Mouse (Mus musculus): Measurements from ENCODE around the gene Nkd1.
A peak's percentile ranks its signal among the peaks of the same experiment; 100 is the strongest.

Nkd1 gene

GRCm38 (mm10) chr8:88537998-88538975 is 17.1 kb downstream of the Nkd1 start:
- DNase-seq (ENCODE audit: low read depth, low spot score), result no peak

DNA sequence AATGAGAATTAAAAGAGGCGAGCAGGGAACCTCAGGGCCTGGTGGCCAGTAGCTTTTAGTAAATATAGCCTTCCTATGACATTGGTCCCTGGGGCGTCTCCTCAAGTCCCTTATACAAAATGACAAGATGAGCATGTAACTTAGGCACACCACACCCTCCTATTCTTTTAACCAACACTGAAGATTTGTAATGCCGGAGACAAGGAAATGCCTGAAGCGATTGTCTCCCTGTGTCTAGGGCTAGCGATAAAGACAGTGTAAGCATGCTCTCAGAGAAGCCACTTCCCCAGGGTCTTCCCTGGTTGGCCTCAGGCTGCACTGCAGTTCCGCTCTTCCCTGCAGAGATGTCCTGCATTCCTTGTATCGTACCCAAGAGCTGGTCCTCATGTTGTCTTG is 17.8 kb downstream of the Nkd1 start:
- DNase-seq (ENCODE audit: low read depth, low spot score), result no peak

- DNase-seq (ENCODE audit: low read depth, low spot score), result no peak
These were observed 18.8 kb downstream of the Nkd1 start for GRCm38 (mm10) chr8:88539963-88540362.

DNA sequence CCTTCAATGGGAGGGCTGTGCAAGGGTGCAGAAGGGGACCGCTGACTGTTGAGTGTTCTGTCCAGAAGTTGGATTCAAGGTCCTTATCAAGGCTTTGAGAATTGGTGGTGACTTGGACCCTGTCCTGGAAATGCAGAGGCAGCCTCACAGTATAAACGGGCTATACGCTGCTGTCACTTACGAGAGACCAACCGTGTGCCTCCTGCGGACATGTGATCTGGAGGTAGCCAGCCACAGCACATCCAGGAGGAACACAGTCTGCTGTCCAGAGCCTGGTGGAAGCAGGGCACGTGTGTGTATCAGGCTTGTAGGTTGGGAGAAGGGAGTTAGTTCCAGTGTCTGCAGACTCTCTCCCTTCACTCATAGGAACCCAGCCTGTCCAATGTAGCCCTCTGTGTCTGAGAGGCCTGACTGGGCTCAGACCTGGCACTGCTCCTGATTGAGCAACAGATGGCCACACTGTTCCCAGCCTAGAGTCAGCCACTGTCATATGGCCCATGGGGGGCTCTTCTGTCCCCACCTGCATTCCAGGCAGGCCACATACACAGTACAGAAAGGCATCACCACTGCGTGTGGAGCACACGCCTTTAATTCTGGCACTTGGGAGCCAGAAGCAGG is 21.6 kb downstream of the Nkd1 start:
- DNase-seq (ENCODE audit: low read depth, low spot score), result no peak

GRCm38 (mm10) chr8:88544677-88545076 is 23.5 kb downstream of the Nkd1 start:
- DNase-seq (ENCODE audit: low read depth, low spot score), result peak; percentile 56

DNA sequence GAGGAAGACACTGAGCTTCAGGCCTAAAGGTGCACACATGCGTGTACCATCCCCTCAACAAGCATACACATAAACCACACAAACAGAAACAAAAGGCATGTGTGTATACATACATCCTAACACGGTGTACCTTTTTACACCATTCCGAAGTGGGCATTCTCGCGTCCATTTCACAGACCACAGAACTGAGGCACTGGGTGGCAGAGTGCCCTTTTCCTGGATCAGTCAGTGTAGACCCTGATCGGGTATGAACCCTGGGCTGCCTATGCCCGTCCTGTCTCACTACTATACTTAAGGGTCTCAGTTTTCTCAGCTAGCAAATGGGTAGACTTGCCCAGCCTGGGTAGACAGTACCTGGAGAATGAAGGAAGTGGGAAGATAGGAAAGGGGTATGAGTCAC is 24.3 kb downstream of the Nkd1 start:
- DNase-seq (ENCODE audit: low read depth, low spot score), result no peak

GRCm38 (mm10) chr8:88546032-88546732 is 25.0 kb downstream of the Nkd1 start:
- no peak for DNase-seq (ENCODE audit: low read depth, low spot score)

- no peak for DNase-seq (ENCODE audit: low read depth, low spot score)
These were observed 34.5 kb downstream of the Nkd1 start for GRCm38 (mm10) chr8:88555669-88556068.

DNA sequence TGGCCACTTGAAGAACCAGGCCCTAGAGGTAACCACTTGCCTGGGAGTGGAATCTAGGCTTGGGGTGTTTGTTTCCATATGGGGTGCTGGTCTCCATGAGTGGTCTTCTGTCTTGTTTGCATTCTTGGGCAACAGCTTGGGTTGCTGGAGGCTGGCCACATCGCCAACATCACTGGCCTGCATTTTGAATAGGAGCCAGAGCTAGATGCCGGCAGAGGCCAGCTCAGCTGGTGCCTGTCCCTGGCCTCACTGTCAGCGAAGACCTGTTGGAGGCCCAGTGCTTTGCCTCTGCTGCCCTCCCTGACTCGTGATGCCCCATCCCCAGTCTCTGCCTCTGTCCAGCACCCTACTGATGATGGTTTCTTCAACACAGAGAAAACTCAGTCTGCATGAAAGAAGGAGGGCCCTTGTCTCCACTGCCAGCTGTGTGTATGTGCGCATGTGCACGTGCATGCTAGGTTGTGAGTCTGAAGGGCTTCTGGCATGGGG is 38.9 kb downstream of the Nkd1 start:
- no peak for DNase-seq (ENCODE audit: low read depth, low spot score)

GRCm38 (mm10) chr8:88561402-88561801 is 40.2 kb downstream of the Nkd1 start:
- no peak for DNase-seq (ENCODE audit: low read depth, low spot score)

GRCm38 (mm10) chr8:88564256-88564903 is 43.2 kb downstream of the Nkd1 start:
- no peak for DNase-seq (ENCODE audit: low read depth, low spot score)

DNA sequence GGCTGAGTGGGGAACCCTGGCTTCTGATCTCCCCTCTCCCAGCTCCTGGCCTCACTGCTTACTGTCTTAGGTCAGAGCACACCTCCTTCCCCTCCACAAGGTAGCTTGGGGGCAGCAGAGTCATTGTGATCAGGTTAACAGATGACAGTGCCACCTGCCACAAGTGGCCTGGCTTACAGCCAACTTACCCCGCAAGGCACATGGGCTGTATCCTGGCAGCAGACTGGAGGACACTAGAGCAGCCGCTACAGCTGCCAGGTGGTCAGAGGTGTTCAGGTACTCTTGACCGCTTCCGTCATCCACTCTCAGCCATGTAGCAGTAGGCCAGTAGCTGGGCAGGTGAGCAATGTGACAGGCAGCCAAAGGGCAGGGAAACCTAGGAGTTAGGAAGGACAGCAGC is 45.0 kb downstream of the Nkd1 start:
- no peak for DNase-seq (ENCODE audit: low read depth, low spot score)

DNA sequence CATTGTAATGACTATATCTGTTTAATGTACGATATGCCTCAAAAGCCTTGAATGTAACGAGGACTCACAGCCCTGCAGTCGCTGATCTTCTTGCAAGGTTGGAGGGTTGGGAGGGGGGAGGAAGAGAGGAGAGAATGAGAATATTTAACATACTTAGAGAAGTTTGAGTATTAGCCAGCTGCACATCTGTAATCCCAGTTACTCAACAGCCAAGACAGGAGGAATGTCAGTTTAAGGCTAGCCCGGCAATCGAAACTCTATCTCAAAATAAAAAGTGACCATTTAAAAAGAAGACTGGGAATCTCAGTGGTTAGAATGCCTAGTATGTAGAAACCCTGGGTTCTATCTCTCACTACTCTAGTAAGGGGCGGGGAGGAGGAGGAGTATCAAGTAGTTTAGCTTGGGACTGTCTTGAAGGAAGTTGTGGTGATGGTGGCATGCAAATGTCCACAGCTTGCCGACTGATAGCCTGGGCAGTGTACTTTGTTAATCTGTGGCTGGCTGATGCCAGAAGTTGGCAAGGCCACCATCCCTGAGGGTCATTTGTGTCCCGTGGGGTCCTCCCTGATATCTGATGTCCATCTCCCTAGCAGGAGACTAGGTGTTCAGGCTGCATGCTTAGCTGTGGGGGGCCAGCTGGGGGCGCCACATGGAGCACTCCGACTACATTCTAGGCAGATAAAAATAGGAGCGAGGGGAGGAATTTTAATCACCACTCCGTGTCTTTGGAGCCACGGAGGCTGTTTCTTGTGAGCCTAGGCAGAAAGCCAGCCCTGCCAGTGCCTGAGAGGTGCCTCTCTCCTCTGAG is 46.4 kb downstream of the Nkd1 start:
- DNase-seq (ENCODE audit: low read depth, low spot score), result no peak

DNA sequence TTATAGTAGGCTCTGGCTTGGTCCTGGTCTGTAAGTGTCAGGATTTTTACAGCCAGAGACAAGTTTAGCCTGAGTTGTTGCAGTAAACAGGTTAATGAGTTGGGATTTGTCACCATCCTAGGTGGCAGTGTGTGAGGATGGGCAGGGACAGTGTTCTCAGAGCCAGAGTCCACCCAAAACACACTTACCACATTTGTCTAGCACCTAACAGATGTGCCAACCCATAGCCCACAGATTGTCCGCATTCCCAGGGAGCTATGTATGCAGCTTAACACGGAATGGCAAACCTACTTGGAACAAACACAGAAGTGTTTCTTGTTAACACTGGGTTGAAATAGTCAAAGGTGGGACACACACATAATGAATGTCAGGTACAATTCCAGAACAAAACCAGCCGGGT is 47.1 kb downstream of the Nkd1 start:
- DNase-seq (ENCODE audit: low read depth, low spot score), result no peak

DNA sequence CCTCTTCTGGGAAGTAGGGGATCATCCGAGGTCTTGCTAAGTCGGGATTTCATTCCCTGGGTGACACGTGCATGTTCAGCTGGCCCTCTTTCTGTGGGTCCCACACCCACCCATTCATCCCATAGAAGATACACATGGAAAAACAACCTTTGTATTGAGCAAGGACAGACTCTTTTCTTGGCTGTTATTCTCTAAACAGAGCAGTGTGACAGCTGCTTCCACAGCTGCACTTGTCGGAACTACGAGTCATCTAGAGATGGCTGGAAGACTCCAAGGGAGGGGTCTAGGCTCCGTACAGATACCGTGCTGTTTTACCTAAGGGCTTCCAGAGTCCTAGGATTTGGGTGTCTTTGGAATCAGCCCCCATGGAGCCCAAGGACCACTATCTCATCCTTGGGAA is 48.2 kb downstream of the Nkd1 start:
- DNase-seq (ENCODE audit: low read depth, low spot score), result no peak

DNA sequence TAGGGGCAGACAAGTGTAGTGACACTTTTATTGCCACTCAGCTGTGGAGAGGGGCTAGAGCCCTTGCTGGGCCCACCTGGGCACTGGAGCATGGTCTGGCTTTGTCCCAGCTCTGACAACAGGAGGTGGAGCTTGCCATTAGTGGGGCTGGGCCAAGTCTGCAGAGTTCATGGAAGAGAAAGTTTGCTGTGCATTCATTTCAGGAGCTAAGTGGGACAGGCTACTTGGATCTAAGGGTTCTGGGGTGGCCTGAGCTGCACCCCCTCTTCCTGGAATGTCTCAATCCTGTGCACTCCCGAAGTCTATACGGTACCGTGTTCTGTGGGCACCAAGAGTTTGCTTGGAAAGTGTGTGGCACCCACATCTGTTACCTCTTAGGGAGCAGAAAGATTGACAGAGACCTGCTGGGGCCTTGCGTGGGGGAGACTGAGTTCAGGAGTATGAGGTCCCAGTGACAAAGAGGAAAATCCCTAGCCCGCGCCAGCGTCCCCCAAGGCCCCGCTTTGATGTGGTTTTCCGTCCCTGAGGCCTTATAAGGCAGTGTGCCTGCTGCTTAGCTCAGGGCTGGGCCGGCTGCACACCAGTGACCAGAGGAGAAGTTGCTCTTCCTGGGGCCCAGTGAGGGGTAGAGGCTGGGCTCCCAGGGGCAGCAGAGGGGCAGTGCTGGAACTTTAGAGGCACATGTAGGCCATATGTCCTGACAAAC is 49.3 kb downstream of the Nkd1 start:
- peak; percentile 80 for DNase-seq (ENCODE audit: low read depth, low spot score)

- DNase-seq (ENCODE audit: low read depth, low spot score), result no peak
These were observed 50.5 kb downstream of the Nkd1 start for GRCm38 (mm10) chr8:88571434-88572184.

DNA sequence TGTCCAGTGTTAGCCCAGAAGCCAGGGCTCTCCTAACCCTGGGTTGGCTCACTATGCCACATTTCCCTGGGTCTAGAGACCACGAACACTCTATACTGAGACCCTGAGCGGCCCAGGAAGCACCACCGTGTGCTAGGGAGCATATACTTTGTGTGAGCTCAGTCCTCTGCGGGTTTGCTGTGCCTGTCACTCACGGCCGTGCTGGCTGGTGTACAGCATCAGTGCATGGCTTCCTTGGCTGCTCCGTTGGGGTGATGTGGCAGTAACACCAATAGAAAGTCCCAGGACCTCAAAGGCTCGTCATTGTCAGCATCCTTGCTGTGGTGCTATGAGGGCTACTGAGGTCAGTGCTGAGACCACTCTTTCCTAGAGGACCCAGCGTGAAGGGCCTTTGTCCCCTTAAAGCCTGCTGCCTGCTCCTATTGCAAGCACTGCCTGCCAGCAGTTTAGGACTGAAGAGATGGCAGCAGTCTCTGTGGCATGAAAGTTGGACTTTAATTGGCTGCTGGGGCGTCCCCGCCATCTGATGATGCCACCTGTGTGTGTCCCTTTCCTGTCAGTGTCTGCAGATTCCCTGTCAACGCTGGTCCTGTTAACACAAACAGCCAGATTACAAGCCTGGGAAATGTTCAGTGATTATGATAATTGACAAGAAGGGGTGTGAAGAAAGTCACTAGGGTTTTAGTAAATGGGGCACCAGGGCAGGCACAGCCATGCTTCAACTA is 51.2 kb downstream of the Nkd1 start:
- no peak for DNase-seq (ENCODE audit: low read depth, low spot score)
